Mouse (Mus musculus) CH12.LX (cell line): Measurements from ENCODE around the gene Omg. TPM values are rescaled to one million over a fixed set of nuclear protein-coding genes. Genes with fewer than 3 reads are reported as not detected.
A peak's percentile ranks its signal among the peaks of the same experiment; 100 is the strongest.

Source experiments
- DNase-seq: peaks from one replicate; pipeline ENCODE4 v3.0.0-alpha.2; 2013; ENCODE audit errors: extremely low read depth
- H3K27ac ChIP-seq: 2 replicates; pipeline ENCODE4 v1.5.1; 2012; ENCODE audit warnings: low read depth, mild to moderate bottlenecking, control low read depth, moderate library complexity; ENCODE audit not compliant: insufficient read depth
- H3K27me3 ChIP-seq: replicated peaks from 2 replicates; pipeline ENCODE3; 2012; ENCODE audit warnings: inconsistent platforms
- H3K36me3 ChIP-seq, 2 experiments: replicated peaks in 1 of 2; 2 replicates each; pipeline versions ENCODE3 to v1.6.1; 2012; ENCODE audit warnings: inconsistent platforms in 1 of 2, low read length in 1 of 2, mild to moderate bottlenecking in 1 of 2, mixed read lengths in 1 of 2, moderate library complexity in 1 of 2; ENCODE audit not compliant: control insufficient read depth in 1 of 2, insufficient read depth in 1 of 2
- H3K4me1 ChIP-seq, 2 experiments: 2 replicates each; pipeline ENCODE4 v1.6.1; 2012; ENCODE audit warnings: inconsistent platforms in 1 of 2, moderate library complexity in 1 of 2; ENCODE audit not compliant: insufficient read depth in 2 of 2, control insufficient read depth in 1 of 2
- H3K4me2 ChIP-seq: 2 replicates; pipeline ENCODE4 v1.6.1; 2012; ENCODE audit warnings: low read depth, mild to moderate bottlenecking, control low read depth; ENCODE audit not compliant: poor library complexity, insufficient read depth, severe bottlenecking
- H3K4me3 ChIP-seq, 3 experiments: fragments of 150-350 bp in 1 of 3; sonication (generic) in 1 of 3; replicated peaks in 1 of 3; 2 replicates each; pipeline versions ENCODE3 to v1.5.1; 2011 to 2012; ENCODE audit warnings: low read depth in 2 of 3, low read length in 2 of 3, mild to moderate bottlenecking in 2 of 3, moderate library complexity in 2 of 3, control low read depth in 1 of 3, improper control_type of control experiment in 1 of 3, inconsistent platforms in 1 of 3, mixed read lengths in 1 of 3; ENCODE audit not compliant: poor library complexity in 1 of 3
- H3K79me2 ChIP-seq: replicated peaks from 2 replicates; pipeline ENCODE4 v1.6.1; 2012; ENCODE audit warnings: mild to moderate bottlenecking, moderate library complexity; ENCODE audit not compliant: control insufficient read depth, poor library complexity, insufficient read depth, severe bottlenecking; ENCODE audit errors: extremely low read depth
- H3K9ac ChIP-seq: 2 replicates; pipeline ENCODE4 v1.6.1; 2012; ENCODE audit warnings: low read depth, mild to moderate bottlenecking, control low read depth, moderate library complexity; ENCODE audit not compliant: insufficient read depth
- H3K9me3 ChIP-seq: replicated peaks from 2 replicates; pipeline ENCODE3; 2012; ENCODE audit warnings: low read length, inconsistent platforms, mixed read lengths
- BHLHE40 ChIP-seq: IDR thresholded peaks from 2 replicates; pipeline ENCODE4 v1.6.1; 2011; ENCODE audit warnings: mild to moderate bottlenecking, low read depth, low read length, improper control_type of control experiment
- CHD1 ChIP-seq: IDR thresholded peaks from 2 replicates; pipeline ENCODE4 v1.6.1; 2012; ENCODE audit warnings: low read depth, low read length, improper control_type of control experiment, inconsistent platforms
- CHD2 ChIP-seq: IDR thresholded peaks from 2 replicates; pipeline ENCODE4 v1.6.1; 2011; ENCODE audit warnings: low read length, improper control_type of control experiment
- CTCF ChIP-seq, 2 experiments: IDR thresholded peaks in 1 of 2; conservative IDR thresholded peaks in 1 of 2; 2 replicates each; pipeline ENCODE4 v1.5.1; 2011 to 2012; ENCODE audit warnings: low read depth in 2 of 2, low read length in 2 of 2, improper control_type of control experiment in 1 of 2, inconsistent platforms in 1 of 2, mild to moderate bottlenecking in 1 of 2, moderate library complexity in 1 of 2
- E2F4 ChIP-seq: IDR thresholded peaks from 2 replicates; pipeline ENCODE4 v1.6.1; 2011; ENCODE audit warnings: low read depth, low read length, improper control_type of control experiment; ENCODE audit not compliant: insufficient replicate concordance
- ELF1 ChIP-seq: IDR thresholded peaks from 2 replicates; pipeline ENCODE4 v1.6.1; 2014; ENCODE audit warnings: low read depth, mild to moderate bottlenecking, inconsistent platforms, low read length, improper control_type of control experiment
- EP300 ChIP-seq: IDR thresholded peaks from 2 replicates; pipeline ENCODE4 v1.6.1; 2011; ENCODE audit warnings: low read length, improper control_type of control experiment
- ETS1 ChIP-seq: conservative IDR thresholded peaks from 2 replicates; pipeline ENCODE4 v1.6.1; 2012; ENCODE audit warnings: low read depth, mild to moderate bottlenecking, inconsistent platforms, low read length, improper control_type of control experiment, moderate library complexity
- HCFC1 ChIP-seq: IDR thresholded peaks from 2 replicates; pipeline ENCODE4 v1.6.1; 2012; ENCODE audit warnings: low read depth, mild to moderate bottlenecking, inconsistent platforms, low read length, improper control_type of control experiment
- IRF4 ChIP-seq: IDR thresholded peaks from 2 replicates; pipeline ENCODE4 v1.6.1; 2014; ENCODE audit warnings: low read depth, mild to moderate bottlenecking, inconsistent platforms, low read length, improper control_type of control experiment
- JUN ChIP-seq: IDR thresholded peaks from 2 replicates; pipeline ENCODE4 v1.6.1; 2011; ENCODE audit warnings: low read depth, mild to moderate bottlenecking, low read length, improper control_type of control experiment, moderate library complexity; ENCODE audit not compliant: insufficient read depth
- JUND ChIP-seq: conservative IDR thresholded peaks from 2 replicates; pipeline ENCODE4 v1.6.1; 2011; ENCODE audit warnings: low read depth, low read length, improper control_type of control experiment
- KAT2A ChIP-seq: IDR thresholded peaks from 2 replicates; pipeline ENCODE4 v1.6.1; 2012; ENCODE audit warnings: low read length, improper control_type of control experiment, inconsistent platforms; ENCODE audit not compliant: insufficient replicate concordance
- MAFK ChIP-seq: IDR thresholded peaks from 2 replicates; pipeline ENCODE4 v1.6.1; 2011; ENCODE audit warnings: low read length, improper control_type of control experiment; ENCODE audit not compliant: insufficient replicate concordance
- MAZ ChIP-seq: IDR thresholded peaks from 2 replicates; pipeline ENCODE4 v1.6.1; 2012; ENCODE audit warnings: low read depth, mild to moderate bottlenecking, inconsistent platforms, low read length, improper control_type of control experiment, moderate library complexity
- MXI1 ChIP-seq: IDR thresholded peaks from 2 replicates; pipeline ENCODE4 v1.6.1; 2011; ENCODE audit warnings: mild to moderate bottlenecking, low read depth, low read length, improper control_type of control experiment
- MYC ChIP-seq: IDR thresholded peaks from 2 replicates; pipeline ENCODE4 v1.6.1; 2011; ENCODE audit warnings: low read depth, mild to moderate bottlenecking, improper control_type of control experiment, low read length
- NELFE ChIP-seq: IDR thresholded peaks from 2 replicates; pipeline ENCODE4 v1.6.1; 2011; ENCODE audit warnings: low read depth, low read length, improper control_type of control experiment
- NRF1 ChIP-seq: IDR thresholded peaks from 2 replicates; pipeline ENCODE4 v1.6.1; 2014; ENCODE audit warnings: low read depth, mild to moderate bottlenecking, inconsistent platforms, low read length, improper control_type of control experiment, moderate library complexity
- POLR2A ChIP-seq: IDR thresholded peaks from 2 replicates; pipeline ENCODE4 v1.6.1; 2011; ENCODE audit warnings: low read depth, mild to moderate bottlenecking, improper control_type of control experiment, low read length
- POLR2AphosphoS2 ChIP-seq: IDR thresholded peaks from 2 replicates; pipeline ENCODE4 v1.6.1; 2011; ENCODE audit warnings: low read depth, low read length, improper control_type of control experiment
- RAD21 ChIP-seq: IDR thresholded peaks from 2 replicates; pipeline ENCODE4 v1.6.1; 2011; ENCODE audit warnings: low read depth, mild to moderate bottlenecking, low read length, improper control_type of control experiment, moderate library complexity
- RCOR1 ChIP-seq: conservative IDR thresholded peaks from 2 replicates; pipeline ENCODE4 v1.6.1; 2012; ENCODE audit warnings: low read depth, mild to moderate bottlenecking, inconsistent platforms, low read length, improper control_type of control experiment
- SIN3A ChIP-seq: IDR thresholded peaks from 2 replicates; pipeline ENCODE4 v1.6.1; 2012; ENCODE audit warnings: low read length, improper control_type of control experiment, inconsistent platforms
- SMC3 ChIP-seq: IDR thresholded peaks from 2 replicates; pipeline ENCODE4 v1.6.1; 2011; ENCODE audit warnings: low read depth, low read length, improper control_type of control experiment
- TBP ChIP-seq: conservative IDR thresholded peaks from 2 replicates; pipeline ENCODE4 v1.6.1; 2011; ENCODE audit warnings: low read depth, low read length, improper control_type of control experiment
- TCF12 ChIP-seq: IDR thresholded peaks from 2 replicates; pipeline ENCODE4 v1.6.1; 2014; ENCODE audit warnings: low read depth, mild to moderate bottlenecking, inconsistent platforms, low read length, improper control_type of control experiment
- UBTF ChIP-seq: IDR thresholded peaks from 2 replicates; pipeline ENCODE4 v1.6.1; 2012; ENCODE audit warnings: low read depth, mild to moderate bottlenecking, inconsistent platforms, low read length, improper control_type of control experiment, moderate library complexity
- USF2 ChIP-seq: conservative IDR thresholded peaks from 2 replicates; pipeline ENCODE4 v1.6.1; 2011; ENCODE audit warnings: low read depth, low read length, improper control_type of control experiment
- ZKSCAN1 ChIP-seq: IDR thresholded peaks from 2 replicates; pipeline ENCODE4 v1.6.1; 2012; ENCODE audit warnings: low read depth, inconsistent platforms, low read length, improper control_type of control experiment, borderline replicate concordance
- ZMIZ1 ChIP-seq: IDR thresholded peaks from 2 replicates; pipeline ENCODE4 v1.6.1; 2012; ENCODE audit warnings: low read depth, mild to moderate bottlenecking, inconsistent platforms, low read length, improper control_type of control experiment
- ZNF384 ChIP-seq: IDR thresholded peaks from 2 replicates; pipeline ENCODE4 v1.6.1; 2012; ENCODE audit warnings: low read depth, low read length, improper control_type of control experiment, inconsistent platforms
- dilution Hi-C: fragments of 300-500 bp; cut with MboI; formaldehyde crosslinking; loops from 2 replicates; pipeline ENCODE4 v1.14.3; 2020; ENCODE audit warnings: low sequenced_read_pairs; ENCODE audit not compliant: extremely low pct_unique_long_range_greater_than_20kb, extremely low pct_ligation_motif_present
- in situ Hi-C: fragments of 300-500 bp; cut with MboI; formaldehyde crosslinking; loops from 3 replicates; pipeline ENCODE4 v1.14.3; 2019; ENCODE audit warnings: low sequenced_read_pairs, low pct_ligation_motif_present, low pct_unique_long_range_greater_than_20kb, mixed read lengths
- polyA plus RNA-seq: library from polyadenylated mRNA; unstranded; fragments of >175 nt; gene quantifications from 2 replicates; pipeline ENCODE4 v1.2.1, GENCODE M21; 2012; ENCODE audit warnings: low read depth; ENCODE audit not compliant: insufficient read length
- total RNA-seq, 2 experiments: library from RNA; depleted of rRNA; stranded (reverse); fragments of 300-350 nt in 1 of 2; fragments of >200 nt in 1 of 2; gene quantifications; 2 replicates each; pipeline ENCODE4 v1.2.3; 2012 to 2014

Omg gene
- total and polyA plus RNA-seq, 3 experiments, result 0.09 to 0.17 (median 0.13) TPM

GRCm38 (mm10) chr11:79530774-79531173, 26.9 kb upstream of the Omg start:
- no peaks in the 10 kb centered on the region for H3K27me3 ChIP-seq
- peaks cover 14 to 51% of the 10 kb centered on the region in 2 experiments; a peak in 3 of 4 replicates for H3K4me1 ChIP-seq
- peak overlapping the region; percentile 72 for H3K27ac ChIP-seq
- H3K4me3 ChIP-seq, result peak overlapping the region; percentile 47 to 89 (median 65)
- DNase-seq, result no peak
- no peaks in the 10 kb centered on the region for H3K9me3 ChIP-seq
- TF ChIP-seq JUN (no peak), KAT2A (0 out of 2 replicates have a peak, but pooled peaks have one; percentile 16)
- H3K36me3 ChIP-seq, result peaks cover 12 to 47% of the 10 kb centered on the region in 2 experiments
- H3K9ac ChIP-seq, result peak overlapping the region; percentile 56
- H3K79me2 ChIP-seq, result peaks cover 18% of the 10 kb centered on the region
- in situ Hi-C loops, result no loop called here
- dilution Hi-C loops, result no loop called here
- H3K4me2 ChIP-seq, result peak overlapping the region; percentile 83

DNA sequence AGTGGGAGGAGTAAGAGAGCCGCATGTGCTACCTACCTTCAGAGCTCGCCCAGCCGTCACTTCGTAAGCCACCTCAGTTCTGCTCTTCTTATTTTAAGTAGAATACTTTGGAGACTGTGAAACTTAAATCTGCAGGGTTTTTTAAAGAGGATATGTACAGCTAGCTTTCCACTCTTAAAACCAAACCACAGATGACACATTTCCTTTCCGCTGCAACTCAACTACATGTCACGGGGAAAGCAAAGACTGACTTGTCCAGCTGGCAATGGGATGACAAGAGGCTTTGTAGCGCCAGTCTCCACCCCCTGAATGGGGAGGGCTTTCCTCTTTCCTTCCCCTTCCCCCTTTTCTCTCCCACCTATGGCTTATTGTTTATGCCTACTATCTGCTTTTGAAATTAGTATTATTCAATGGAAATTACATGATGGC, 26.5 kb upstream of the Omg start, which contains the start of the genes Evi2 and Evi2a:
Evi2 (minus strand) TSS at position 257 of the 429 bp plus-strand sequence.
Evi2a (minus strand) TSS at position 277 of the 429 bp plus-strand sequence.
- dilution Hi-C loops, result no loop called here
- peak within 1 kb of the TSS; percentile 65 to 89 (median 78) for H3K4me3 ChIP-seq
- TF ChIP-seq ZNF384 (0 out of 2 replicates have a peak, but pooled peaks have one; percentile 14), IRF4 (peak; percentile 76), NELFE (peak; percentile 87), MYC (peak; percentile 92), E2F4 (peak; percentile 24; the same call in 1 of the 2 replicates), SIN3A (peak; percentile 97), ZMIZ1 (peak; percentile 80; the same call in 1 of the 2 replicates), SMC3 (no peak), MAZ (peak; percentile 98), JUND (peak; percentile 62), CTCF (conservative IDR thresholded peaks at IDR 0.05 in 1 of 2, IDR thresholded peaks at IDR 0.05 in 1 of 2; ENCODE audit: low read depth in 2 of 2, low read length in 2 of 2) (no peak), MAFK (0 out of 2 replicates have a peak, but pooled peaks have one; percentile 33), ETS1 (peak; percentile 98), JUN (0 out of 2 replicates have a peak, but pooled peaks have one; percentile 30), ELF1 (peak; percentile 74), TCF12 (peak; percentile 92), POLR2A (peak; percentile 89), TBP (peak; percentile 97), RCOR1 (no peak), UBTF (no peak), MXI1 (peak; percentile 95), POLR2AphosphoS2 (peak; percentile 93), NRF1 (no peak; the same call in 1 of the 2 replicates), BHLHE40 (peak; percentile 91), USF2 (no peak), KAT2A (no peak), ZKSCAN1 (no peak), RAD21 (no peak; the same call in 1 of the 2 replicates), CHD2 (peak; percentile 64; the same call in 1 of the 2 replicates), HCFC1 (peak; percentile 44; the same call in 1 of the 2 replicates), CHD1 (peak; percentile 90; the same call in 1 of the 2 replicates), EP300 (peak; percentile 83)

More for the DNA sequence above, 26.5 kb upstream of the Omg start, which contains the start of the genes Evi2 and Evi2a:
- DNase-seq, result peak; percentile 95
- Histone ChIP-seq H3K9me3 (no peaks in the 10 kb centered on the region), H3K79me2 (peaks cover 22% of the 10 kb centered on the region), H3K9ac (peak within 1 kb of the TSS; percentile 99), H3K4me2 (peak within 1 kb of the TSS; percentile 83), H3K36me3 (peaks cover 15 to 47% of the 10 kb centered on the region in 2 experiments), H3K4me1 (peaks cover 17 to 51% of the 10 kb centered on the region in 2 experiments), H3K27ac (peak within 1 kb of the TSS; percentile 97), H3K27me3 (no peaks in the 10 kb centered on the region)
- in situ Hi-C loops, result no loop called here
